Mouse (Mus musculus): ENCODE measurements around the gene Aunip. TPM values are rescaled to one million over a fixed set of nuclear protein-coding genes. Genes with fewer than 3 reads are reported as not detected.
"Not testable (repeated sequence)": the region's sequence is repeated elsewhere in the genome, so short reads cannot be mapped to it uniquely, and the experiment has no call there.

The Aunip gene
- polyA plus RNA-seq, 1 experiment from 2014 or later, result 3.3 TPM

DNA sequence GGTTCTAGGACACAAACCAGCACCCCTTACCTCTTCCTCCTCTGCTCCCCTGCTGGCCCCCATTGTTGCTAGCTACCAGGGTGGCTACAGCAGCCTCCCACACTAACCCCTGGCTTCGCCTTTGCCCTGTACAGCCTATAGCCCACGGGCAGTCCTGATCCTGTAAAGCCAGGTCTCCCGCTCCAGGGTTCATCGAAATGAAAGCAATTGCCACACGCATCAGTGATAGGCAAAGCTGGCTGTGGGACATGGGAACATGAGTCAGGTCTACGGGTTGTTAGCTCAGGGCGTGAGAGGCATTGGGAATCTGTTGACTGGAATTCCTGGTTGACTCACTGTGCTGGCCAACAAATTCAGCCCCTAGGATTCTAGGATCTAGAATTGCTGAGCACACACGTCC lies 28.4 kb upstream of the Aunip start:
- DNase-seq (ENCODE audit: low spot score) (no peak), ATAC-seq (no peak)
- Histone ChIP-seq H3K27me3 (replicated peaks; ENCODE audit: control insufficient read depth, insufficient read depth, low read length) (no peaks in the 10 kb centered on the region), H3K27ac (ENCODE audit: low read depth, low read length) (no peak overlapping the region), H3K9ac (ENCODE audit: low read length) (no peak overlapping the region), H3K4me1 (ENCODE audit: control insufficient read depth, insufficient read depth, low read length) (no peaks in the 10 kb centered on the region), H3K9me3 (replicated peaks; ENCODE audit: control insufficient read depth, low read length) (no peaks in the 10 kb centered on the region), H3K36me3 (ENCODE audit: control insufficient read depth, insufficient read depth, low read length) (no peaks in the 10 kb centered on the region; the same call in 1 of the 2 replicates), H3K4me2 (ENCODE audit: low read length) (no peak overlapping the region), H3K4me3 (ENCODE audit: low read depth, low read length) (no peak overlapping the region)
- WGBS, result 75% methylated on average over 8 of the region's 8 CpGs

DNA sequence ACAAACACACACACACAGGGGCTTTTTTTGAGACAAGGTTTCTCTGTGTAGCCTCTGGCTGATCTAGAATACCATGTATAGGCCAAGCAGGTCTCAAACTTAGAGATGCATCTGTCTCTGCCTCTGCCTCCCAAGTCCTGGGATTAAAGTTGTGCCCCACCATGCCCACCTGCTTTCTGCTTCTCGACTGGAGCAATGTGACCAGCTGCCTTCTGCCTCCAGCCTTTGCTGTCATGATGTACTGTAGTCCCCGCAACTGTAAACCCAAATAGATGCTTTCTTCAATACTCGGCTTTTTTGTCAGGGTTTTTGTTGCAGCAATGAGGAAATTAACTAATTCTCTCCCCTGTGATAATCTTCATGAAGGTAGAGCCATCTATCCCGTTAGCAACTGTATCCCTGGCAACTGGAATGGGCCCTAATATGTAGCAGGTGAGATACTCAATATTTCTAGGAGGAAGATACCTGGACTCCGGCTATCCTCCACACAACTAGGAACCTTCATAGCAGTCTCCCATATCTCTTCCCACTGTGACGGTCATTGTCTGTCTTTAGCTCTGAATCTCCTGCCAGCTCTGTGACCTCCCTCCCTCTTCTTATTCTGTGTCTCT lies 27.6 kb upstream of the Aunip start:
- H3K9me3 ChIP-seq (replicated peaks; ENCODE audit: control insufficient read depth, low read length), result no peaks in the 10 kb centered on the region
- no peaks in the 10 kb centered on the region for H3K27me3 ChIP-seq (replicated peaks; ENCODE audit: control insufficient read depth, insufficient read depth, low read length)
- H3K27ac ChIP-seq (ENCODE audit: low read depth, low read length), result no peak overlapping the region
- 64% methylated on average over 6 of the region's 6 CpGs for WGBS
- no peak for ATAC-seq
- no peaks in the 10 kb centered on the region for H3K36me3 ChIP-seq (ENCODE audit: control insufficient read depth, insufficient read depth, low read length)
- no peak overlapping the region for H3K4me2 ChIP-seq (ENCODE audit: low read length)
- no peaks in the 10 kb centered on the region for H3K4me1 ChIP-seq (ENCODE audit: control insufficient read depth, insufficient read depth, low read length)
- no peak overlapping the region for H3K4me3 ChIP-seq (ENCODE audit: low read depth, low read length)
- H3K9ac ChIP-seq (ENCODE audit: low read length), result no peak overlapping the region
- no peak for DNase-seq (ENCODE audit: low spot score)

DNA sequence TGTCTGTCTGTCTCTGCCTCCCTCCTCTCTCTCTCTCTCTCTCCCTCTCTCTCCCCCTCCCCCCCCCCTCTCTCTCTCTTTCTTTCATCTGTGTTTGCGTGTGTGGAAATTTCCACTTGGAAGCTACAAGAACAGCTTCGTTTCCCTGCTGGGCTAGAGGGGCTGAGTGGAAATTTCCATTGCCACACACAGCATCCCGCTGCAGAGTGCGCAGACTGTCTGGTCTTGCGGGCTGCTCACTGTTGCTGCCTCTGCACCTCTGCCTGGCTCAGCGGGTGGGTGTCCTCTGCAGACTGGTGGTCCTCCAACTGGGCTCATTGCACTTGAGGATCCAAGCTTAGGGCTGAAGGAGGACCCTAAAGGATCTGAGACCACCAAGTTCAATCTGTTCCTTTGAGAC lies 27.1 kb upstream of the Aunip start:
- DNase-seq (ENCODE audit: low spot score), result no peak
- Histone ChIP-seq H3K4me1 (ENCODE audit: control insufficient read depth, insufficient read depth, low read length) (no peaks in the 10 kb centered on the region), H3K27ac (ENCODE audit: low read depth, low read length) (no peak overlapping the region), H3K9ac (ENCODE audit: low read length) (no peak overlapping the region), H3K36me3 (ENCODE audit: control insufficient read depth, insufficient read depth, low read length) (no peaks in the 10 kb centered on the region), H3K27me3 (replicated peaks; ENCODE audit: control insufficient read depth, insufficient read depth, low read length) (no peaks in the 10 kb centered on the region), H3K4me2 (ENCODE audit: low read length) (no peak overlapping the region), H3K4me3 (ENCODE audit: low read depth, low read length) (no peak overlapping the region), H3K9me3 (replicated peaks; ENCODE audit: control insufficient read depth, low read length) (no peaks in the 10 kb centered on the region)
- no peak for ATAC-seq
- 49% methylated on average over 6 of the region's 6 CpGs for WGBS

DNA sequence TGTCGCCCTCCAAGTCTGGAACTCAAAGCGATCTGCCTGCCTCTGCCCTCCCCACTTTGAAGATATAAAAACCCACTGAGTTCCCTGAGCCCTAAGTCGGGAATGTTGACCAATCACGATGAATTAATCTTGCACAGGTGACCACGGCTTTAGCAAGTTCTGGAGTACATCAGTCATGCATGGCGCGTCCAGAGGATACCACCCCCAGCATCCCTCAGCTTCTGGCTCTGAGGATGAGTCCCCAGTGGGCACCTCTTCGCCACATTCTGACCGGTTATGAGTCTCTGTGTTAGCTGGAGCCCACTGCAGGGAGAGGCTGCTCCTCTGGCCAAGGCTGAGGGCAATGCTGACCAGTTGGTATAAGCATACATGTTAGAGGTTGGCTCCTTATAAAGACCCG lies 26.6 kb upstream of the Aunip start:
- no peak for DNase-seq (ENCODE audit: low spot score)
- no peak overlapping the region for H3K4me2 ChIP-seq (ENCODE audit: low read length)
- no peaks in the 10 kb centered on the region for H3K36me3 ChIP-seq (ENCODE audit: control insufficient read depth, insufficient read depth, low read length)
- no peak overlapping the region for H3K4me3 ChIP-seq (ENCODE audit: low read depth, low read length)
- H3K9ac ChIP-seq (ENCODE audit: low read length), result no peak overlapping the region
- WGBS, result 87% methylated on average over 10 of the region's 10 CpGs
- no peaks in the 10 kb centered on the region for H3K9me3 ChIP-seq (replicated peaks; ENCODE audit: control insufficient read depth, low read length)
- H3K27me3 ChIP-seq (replicated peaks; ENCODE audit: control insufficient read depth, insufficient read depth, low read length), result no peaks in the 10 kb centered on the region
- no peak for ATAC-seq
- H3K27ac ChIP-seq (ENCODE audit: low read depth, low read length), result no peak overlapping the region
- no peaks in the 10 kb centered on the region for H3K4me1 ChIP-seq (ENCODE audit: control insufficient read depth, insufficient read depth, low read length)

DNA sequence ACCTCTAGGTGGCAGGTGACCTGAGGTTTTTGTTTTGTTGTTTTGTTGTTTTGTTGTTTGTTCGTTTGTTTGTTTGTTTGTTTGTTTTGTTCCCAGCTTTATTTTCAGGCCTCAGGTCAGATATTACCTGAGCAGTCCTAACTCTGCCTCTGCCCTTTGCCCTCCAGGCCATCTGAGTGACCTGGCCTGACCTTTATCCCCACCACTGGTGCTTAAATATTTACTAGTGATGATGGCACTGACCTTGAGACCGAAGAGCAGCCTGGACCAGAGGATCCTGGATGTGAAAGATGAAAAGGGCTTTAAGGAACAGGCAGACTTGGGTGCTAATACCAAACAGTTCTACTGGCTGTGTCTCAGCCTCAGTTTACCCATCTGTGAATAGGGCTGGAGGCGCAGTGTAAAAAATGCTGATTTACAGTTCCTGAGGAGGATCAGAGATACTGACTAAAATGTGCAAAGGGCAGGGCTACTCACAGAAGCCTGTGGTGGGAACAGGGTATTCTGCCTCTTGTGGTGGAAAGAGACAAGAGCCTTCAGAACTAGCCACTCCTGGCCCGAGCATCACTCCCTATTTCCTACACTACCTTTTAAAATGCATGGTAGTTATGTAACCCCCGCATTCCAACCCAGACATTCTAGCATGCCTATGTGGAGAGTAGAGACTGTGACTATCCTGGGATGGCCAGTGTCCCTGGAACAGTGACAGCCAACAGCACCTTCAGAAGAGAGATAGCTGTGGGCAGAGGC lies 25.5 kb upstream of the Aunip start:
- no peaks in the 10 kb centered on the region for H3K9me3 ChIP-seq (replicated peaks; ENCODE audit: control insufficient read depth, low read length)
- no peaks in the 10 kb centered on the region for H3K27me3 ChIP-seq (replicated peaks; ENCODE audit: control insufficient read depth, insufficient read depth, low read length)
- H3K4me1 ChIP-seq (ENCODE audit: control insufficient read depth, insufficient read depth, low read length), result no peaks in the 10 kb centered on the region
- DNase-seq (ENCODE audit: low spot score) (no peak), ATAC-seq (no peak)
- no peak overlapping the region for H3K4me3 ChIP-seq (ENCODE audit: low read depth, low read length)
- no peaks in the 10 kb centered on the region for H3K36me3 ChIP-seq (ENCODE audit: control insufficient read depth, insufficient read depth, low read length)
- WGBS, result 84% methylated on average over 5 of the region's 5 CpGs
- no peak overlapping the region for H3K9ac ChIP-seq (ENCODE audit: low read length)
- H3K27ac ChIP-seq (ENCODE audit: low read depth, low read length), result no peak overlapping the region
- no peak overlapping the region for H3K4me2 ChIP-seq (ENCODE audit: low read length)

DNA sequence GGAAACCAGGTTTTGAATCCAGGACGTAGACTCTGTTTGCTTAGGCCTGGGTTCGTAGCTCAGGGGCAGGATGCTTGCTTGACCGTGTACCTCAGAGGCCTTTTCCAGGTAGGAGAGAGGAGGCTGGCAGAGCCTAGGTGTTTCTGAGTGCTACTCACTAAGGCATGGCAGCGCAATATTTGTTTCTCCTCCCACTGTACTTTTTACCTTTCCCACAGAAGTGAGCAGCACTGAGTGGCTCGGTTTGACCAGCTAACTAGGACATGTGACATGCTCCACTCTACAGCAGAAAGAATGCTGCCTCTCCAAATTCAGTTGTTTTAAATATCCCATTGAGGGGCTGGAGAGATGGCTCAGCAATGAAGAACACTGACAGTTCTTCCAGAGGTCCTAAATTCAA lies 22.6 kb upstream of the Aunip start:
- H3K4me2 ChIP-seq (ENCODE audit: low read length), result no peak overlapping the region

DNA sequence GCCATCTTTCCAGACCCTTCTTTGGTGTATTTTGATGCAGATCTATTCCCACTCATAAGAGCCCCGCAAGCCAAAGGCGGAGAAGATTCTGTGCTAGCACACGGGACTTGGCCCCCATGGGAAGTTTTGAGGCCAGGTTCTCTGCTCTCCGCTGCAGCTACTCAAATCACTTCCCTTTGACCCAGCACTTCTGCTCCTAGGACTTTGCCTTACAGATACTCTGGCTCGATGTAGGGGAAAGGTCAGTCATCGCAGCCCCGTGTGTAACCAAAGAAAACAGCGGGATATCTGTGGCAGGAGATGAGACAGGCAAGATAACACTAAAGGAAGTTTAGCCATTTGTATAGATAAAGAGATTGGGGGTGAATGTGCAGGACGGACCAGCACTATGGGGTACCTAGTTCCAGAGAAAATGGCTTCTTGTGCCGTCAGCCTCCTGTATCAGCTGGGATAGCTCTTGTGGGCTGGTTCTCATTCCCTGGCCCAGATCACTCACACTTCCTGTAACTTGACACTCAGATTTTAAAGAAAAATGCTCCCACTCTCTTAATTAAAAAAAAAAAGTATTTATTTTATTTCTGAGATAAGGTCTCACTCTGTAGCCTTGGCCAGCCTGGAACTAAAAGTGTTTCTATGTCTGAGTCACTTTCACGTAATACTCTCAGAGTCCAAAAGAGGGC lies 20.7 kb upstream of the Aunip start:
- Histone ChIP-seq H3K27ac (ENCODE audit: low read depth, low read length) (no peak overlapping the region), H3K9ac (ENCODE audit: low read length) (no peak overlapping the region), H3K4me2 (ENCODE audit: low read length) (no peak overlapping the region), H3K4me3 (ENCODE audit: low read depth, low read length) (no peak overlapping the region), H3K9me3 (replicated peaks; ENCODE audit: control insufficient read depth, low read length) (no peaks in the 10 kb centered on the region), H3K27me3 (replicated peaks; ENCODE audit: control insufficient read depth, insufficient read depth, low read length) (no peaks in the 10 kb centered on the region), H3K36me3 (ENCODE audit: control insufficient read depth, insufficient read depth, low read length) (no peaks in the 10 kb centered on the region), H3K4me1 (ENCODE audit: control insufficient read depth, insufficient read depth, low read length) (no peaks in the 10 kb centered on the region)
- 93% methylated on average over 11 of the region's 11 CpGs for WGBS
- DNase-seq (ENCODE audit: low spot score), result no peak
- ATAC-seq, result no peak

More for the DNA sequence above, 22.6 kb upstream of the Aunip start:
- H3K36me3 ChIP-seq (ENCODE audit: control insufficient read depth, insufficient read depth, low read length), result no peaks in the 10 kb centered on the region
- no peaks in the 10 kb centered on the region for H3K9me3 ChIP-seq (replicated peaks; ENCODE audit: control insufficient read depth, low read length)
- DNase-seq (ENCODE audit: low spot score) (no peak), ATAC-seq (no peak)
- H3K27ac ChIP-seq (ENCODE audit: low read depth, low read length), result no peak overlapping the region
- no peaks in the 10 kb centered on the region for H3K27me3 ChIP-seq (replicated peaks; ENCODE audit: control insufficient read depth, insufficient read depth, low read length)
- no peak overlapping the region for H3K4me3 ChIP-seq (ENCODE audit: low read depth, low read length)
- 96% methylated on average over 5 of the region's 5 CpGs for WGBS
- H3K4me1 ChIP-seq (ENCODE audit: control insufficient read depth, insufficient read depth, low read length), result no peaks in the 10 kb centered on the region
- H3K9ac ChIP-seq (ENCODE audit: low read length), result no peak overlapping the region

DNA sequence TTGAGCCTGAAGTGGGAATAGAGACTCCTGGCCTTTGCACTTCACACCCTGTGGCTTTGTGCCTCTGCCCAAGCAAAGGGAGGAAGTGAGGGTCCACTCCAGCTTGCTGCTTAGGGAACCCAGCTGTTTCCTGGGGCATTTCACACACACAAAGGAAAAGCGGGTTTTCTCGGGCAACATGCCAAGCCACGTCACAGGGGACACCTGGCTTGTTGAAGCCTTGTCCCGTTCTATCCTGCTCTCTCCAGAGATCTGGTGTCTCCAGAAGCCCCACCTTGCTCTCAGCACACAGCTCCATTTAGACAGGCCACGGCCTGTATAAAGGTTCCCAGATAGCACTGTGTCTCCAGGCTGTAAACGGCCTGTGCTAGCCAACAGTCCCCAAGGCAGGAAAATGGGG lies 19.1 kb upstream of the Aunip start:
- no peak overlapping the region for H3K4me2 ChIP-seq (ENCODE audit: low read length)
- WGBS, result 63% methylated on average over 6 of the region's 6 CpGs
- no peaks in the 10 kb centered on the region for H3K9me3 ChIP-seq (replicated peaks; ENCODE audit: control insufficient read depth, low read length)
- H3K9ac ChIP-seq (ENCODE audit: low read length), result no peak overlapping the region
- H3K4me3 ChIP-seq (ENCODE audit: low read depth, low read length), result no peak overlapping the region
- H3K4me1 ChIP-seq (ENCODE audit: control insufficient read depth, insufficient read depth, low read length), result no peaks in the 10 kb centered on the region; the same call in 1 of the 2 replicates
- H3K27ac ChIP-seq (ENCODE audit: low read depth, low read length), result no peak overlapping the region
- H3K36me3 ChIP-seq (ENCODE audit: control insufficient read depth, insufficient read depth, low read length), result no peaks in the 10 kb centered on the region
- H3K27me3 ChIP-seq (replicated peaks; ENCODE audit: control insufficient read depth, insufficient read depth, low read length), result no peaks in the 10 kb centered on the region
- ATAC-seq (no peak), DNase-seq (ENCODE audit: low spot score) (no peak)

DNA sequence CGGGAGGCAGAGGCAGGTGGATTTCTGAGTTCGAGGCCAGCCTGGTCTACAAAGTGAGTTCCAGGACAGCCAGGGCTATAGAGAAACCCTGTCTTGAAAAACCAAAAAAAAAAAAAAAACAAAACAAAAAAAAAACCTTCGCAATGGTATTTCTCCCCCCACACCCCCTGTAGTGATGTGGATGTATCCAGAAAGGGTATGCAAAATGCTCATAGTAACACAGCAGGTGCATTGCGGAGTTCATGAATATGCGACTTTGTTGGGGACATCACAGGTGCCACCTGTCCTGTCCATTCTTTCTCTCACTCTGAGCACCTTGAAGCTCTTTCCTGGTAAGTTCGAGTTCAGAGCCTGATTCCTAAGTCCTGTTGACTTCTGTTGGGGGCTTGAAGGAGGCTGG lies 16.6 kb upstream of the Aunip start:
- H3K36me3 ChIP-seq (ENCODE audit: control insufficient read depth, insufficient read depth, low read length); H3K9me3 ChIP-seq (replicated peaks; ENCODE audit: control insufficient read depth, low read length); H3K9ac ChIP-seq (ENCODE audit: low read length); ATAC-seq; H3K4me3 ChIP-seq (ENCODE audit: low read depth, low read length); DNase-seq (ENCODE audit: low spot score); H3K27ac ChIP-seq (ENCODE audit: low read depth, low read length); H3K4me1 ChIP-seq (ENCODE audit: control insufficient read depth, insufficient read depth, low read length); H3K27me3 ChIP-seq (replicated peaks; ENCODE audit: control insufficient read depth, insufficient read depth, low read length); H3K4me2 ChIP-seq (ENCODE audit: low read length): not testable (repeated sequence)
- 90% methylated on average over 6 of the region's 6 CpGs for WGBS
